Mouse (Mus musculus): ENCODE data around the gene Xrcc6. TPM values are rescaled to one million over a fixed set of nuclear protein-coding genes. Genes with fewer than 3 reads are reported as not detected.

Gene Xrcc6
- polyA plus RNA-seq, 1 experiment from 2014 or later: 19.6 TPM

GRCm38 (mm10) chr15:82052544-82052943, 64.9 kb downstream of the Xrcc6 start:
- TF ChIP-seq EP300 (IDR thresholded peaks at IDR 0.05): no peak
- no peak for TF ChIP-seq CTCF (IDR thresholded peaks at IDR 0.05)
- whole genome bisulfite sequencing: 66% methylated on average over 5 of the region's 5 CpGs
- H3K27me3 ChIP-seq (replicated peaks; ENCODE audit: insufficient read depth, low read length): no peaks in the 10 kb centered on the region

GRCm38 (mm10) chr15:82058719-82059201, 71.1 kb downstream of the Xrcc6 start, which contains the start of gene 4930407I10Rik:
TSS of gene 4930407I10Rik (plus strand) at chr15:82059151.
- Histone ChIP-seq H3K4me1 (ENCODE audit: insufficient read depth, low read depth, low read length) (no peaks in the 10 kb centered on the region), H3K9me3 (ENCODE audit: low read length) (no peaks in the 10 kb centered on the region), H3K27me3 (replicated peaks; ENCODE audit: insufficient read depth, low read length) (no peaks in the 10 kb centered on the region), H3K27ac (ENCODE audit: low read length) (no peak within 1 kb of the TSS), H3K36me3 (ENCODE audit: insufficient read depth, low read length) (no peaks in the 10 kb centered on the region), H3K4me2 (replicated peaks; ENCODE audit: low read depth, low read length) (no peak within 1 kb of the TSS), H3K4me3 (ENCODE audit: low read depth, low read length) (no peak within 1 kb of the TSS), H3K9ac (replicated peaks; ENCODE audit: low read depth) (no peak within 1 kb of the TSS)
- 55% methylated on average over 1 of the region's 1 CpGs for WGBS
- ATAC-seq: no peak
- TF ChIP-seq EP300 (IDR thresholded peaks at IDR 0.05) (no peak), CTCF (IDR thresholded peaks at IDR 0.05) (no peak)
- DNase-seq (ENCODE audit: low spot score): no peak

More at GRCm38 (mm10) chr15:82052544-82052943, 64.9 kb downstream of the Xrcc6 start:
- H3K4me1 ChIP-seq (ENCODE audit: insufficient read depth, low read depth, low read length): no peaks in the 10 kb centered on the region; the same call in 1 of the 2 replicates
- no peaks in the 10 kb centered on the region for H3K36me3 ChIP-seq (ENCODE audit: insufficient read depth, low read length)
- no peak overlapping the region for H3K27ac ChIP-seq (ENCODE audit: low read length)
- no peak overlapping the region for H3K4me3 ChIP-seq (ENCODE audit: low read depth, low read length)
- no peak overlapping the region for H3K4me2 ChIP-seq (replicated peaks; ENCODE audit: low read depth, low read length)
- H3K9me3 ChIP-seq (ENCODE audit: low read length): no peaks in the 10 kb centered on the region
- H3K9ac ChIP-seq (replicated peaks; ENCODE audit: low read depth): no peak overlapping the region
- DNase-seq (ENCODE audit: low spot score) (no peak), ATAC-seq (no peak)

GRCm38 (mm10) chr15:82063909-82064308, 76.3 kb downstream of the Xrcc6 start:
- Histone ChIP-seq H3K9me3 (ENCODE audit: low read length) (no peaks in the 10 kb centered on the region), H3K4me1 (ENCODE audit: insufficient read depth, low read depth, low read length) (no peaks in the 10 kb centered on the region), H3K4me3 (ENCODE audit: low read depth, low read length) (no peak overlapping the region), H3K27me3 (replicated peaks; ENCODE audit: insufficient read depth, low read length) (no peaks in the 10 kb centered on the region; the same call in 1 of the 2 replicates), H3K27ac (ENCODE audit: low read length) (no peak overlapping the region), H3K4me2 (replicated peaks; ENCODE audit: low read depth, low read length) (no peak overlapping the region), H3K36me3 (ENCODE audit: insufficient read depth, low read length) (no peaks in the 10 kb centered on the region), H3K9ac (replicated peaks; ENCODE audit: low read depth) (no peak overlapping the region)
- 59% methylated on average over 14 of the region's 14 CpGs for WGBS
- ATAC-seq (no peak), DNase-seq (ENCODE audit: low spot score) (no peak)
- TF ChIP-seq CTCF (IDR thresholded peaks at IDR 0.05): no peak
- TF ChIP-seq EP300 (IDR thresholded peaks at IDR 0.05): no peak

GRCm38 (mm10) chr15:82065511-82065910, 77.9 kb downstream of the Xrcc6 start:
- Histone ChIP-seq H3K27me3 (replicated peaks; ENCODE audit: insufficient read depth, low read length) (peaks cover 5% of the 10 kb centered on the region; the same call in 1 of the 2 replicates), H3K36me3 (ENCODE audit: insufficient read depth, low read length) (no peaks in the 10 kb centered on the region), H3K9me3 (ENCODE audit: low read length) (no peaks in the 10 kb centered on the region), H3K9ac (replicated peaks; ENCODE audit: low read depth) (no peak overlapping the region), H3K4me3 (ENCODE audit: low read depth, low read length) (no peak overlapping the region), H3K27ac (ENCODE audit: low read length) (no peak overlapping the region), H3K4me1 (ENCODE audit: insufficient read depth, low read depth, low read length) (no peaks in the 10 kb centered on the region), H3K4me2 (replicated peaks; ENCODE audit: low read depth, low read length) (no peak overlapping the region)
- WGBS: 14% methylated on average over 7 of the region's 7 CpGs
- ATAC-seq (peak; percentile 59; the same call in 1 of the 2 replicates), DNase-seq (ENCODE audit: low spot score) (peak; percentile 85)
- TF ChIP-seq EP300 (IDR thresholded peaks at IDR 0.05): no peak
- peak; percentile 85 for TF ChIP-seq CTCF (IDR thresholded peaks at IDR 0.05)

- Histone ChIP-seq H3K9me3 (ENCODE audit: low read length) (no peaks in the 10 kb centered on the region), H3K4me2 (replicated peaks; ENCODE audit: low read depth, low read length) (no peak within 1 kb of the TSS), H3K27me3 (replicated peaks; ENCODE audit: insufficient read depth, low read length) (peaks cover 10% of the 10 kb centered on the region; the same call in 1 of the 2 replicates), H3K4me3 (ENCODE audit: low read depth, low read length) (no peak within 1 kb of the TSS), H3K9ac (replicated peaks; ENCODE audit: low read depth) (no peak within 1 kb of the TSS), H3K27ac (ENCODE audit: low read length) (no peak within 1 kb of the TSS), H3K4me1 (ENCODE audit: insufficient read depth, low read depth, low read length) (no peaks in the 10 kb centered on the region), H3K36me3 (ENCODE audit: insufficient read depth, low read length) (no peaks in the 10 kb centered on the region)
- 16% methylated on average over 36 of the region's 40 CpGs for WGBS
- ATAC-seq: no peak
- DNase-seq (ENCODE audit: low spot score): no peak
- TF ChIP-seq EP300 (IDR thresholded peaks at IDR 0.05) (no peak), CTCF (IDR thresholded peaks at IDR 0.05) (no peak)
These were observed 82.3 kb downstream of the Xrcc6 start, which contains the start of gene Mei1 for GRCm38 (mm10) chr15:82069898-82070297. TSS of gene Mei1 (plus strand) at chr15:82069996.

- H3K9ac ChIP-seq (replicated peaks; ENCODE audit: low read depth): no peak overlapping the region
- no peaks in the 10 kb centered on the region for H3K36me3 ChIP-seq (ENCODE audit: insufficient read depth, low read length)
- H3K9me3 ChIP-seq (ENCODE audit: low read length): no peaks in the 10 kb centered on the region
- TF ChIP-seq EP300 (IDR thresholded peaks at IDR 0.05): no peak
- TF ChIP-seq CTCF (IDR thresholded peaks at IDR 0.05): no peak
- no peak overlapping the region for H3K4me2 ChIP-seq (replicated peaks; ENCODE audit: low read depth, low read length)
- peaks cover 10% of the 10 kb centered on the region; the same call in 1 of the 2 replicates for H3K27me3 ChIP-seq (replicated peaks; ENCODE audit: insufficient read depth, low read length)
- no peak overlapping the region for H3K4me3 ChIP-seq (ENCODE audit: low read depth, low read length)
- ATAC-seq (no peak), DNase-seq (ENCODE audit: low spot score) (no peak)
- 87% methylated on average over 26 of the region's 26 CpGs for WGBS
- H3K27ac ChIP-seq (ENCODE audit: low read length): no peak overlapping the region
- no peaks in the 10 kb centered on the region for H3K4me1 ChIP-seq (ENCODE audit: insufficient read depth, low read depth, low read length)
These were observed 84.3 kb downstream of the Xrcc6 start for GRCm38 (mm10) chr15:82071816-82072469.

All from lung, postnatal 0 days (tissue).